Mouse (Mus musculus): ENCODE data around the gene Lrch1. TPM values are rescaled to one million over a fixed set of nuclear protein-coding genes. Genes with fewer than 3 reads are reported as not detected.

Lrch1 gene
- polyA plus RNA-seq (2014; fragmentation: Nextera tagmentation; extraction: Ambion mirVana): 6.8 and 10.7 TPM in 2 replicates

- H3K9me3 ChIP-seq (replicated peaks; ENCODE audit: control insufficient read depth, low read length): no peaks in the 10 kb centered on the region
- ATAC-seq: peak; percentile 72
- H3K27me3 ChIP-seq (replicated peaks; ENCODE audit: control insufficient read depth, insufficient read depth, low read length): no peaks in the 10 kb centered on the region
- H3K4me1 ChIP-seq (ENCODE audit: control insufficient read depth, insufficient read depth, low read length): peaks cover 6% of the 10 kb centered on the region
- H3K4me2 ChIP-seq (ENCODE audit: low read length): peak within 1 kb of the TSS; percentile 80
- H3K27ac ChIP-seq (ENCODE audit: low read depth, low read length): peak within 1 kb of the TSS; percentile 81
- DNase-seq (ENCODE audit: low spot score): peak; percentile 89
- no peaks in the 10 kb centered on the region for H3K36me3 ChIP-seq (ENCODE audit: control insufficient read depth, insufficient read depth, low read length)
- under 1% methylated on average over 60 of the region's 65 CpGs for WGBS
- H3K9ac ChIP-seq (ENCODE audit: low read length): peak within 1 kb of the TSS; percentile 83
- H3K4me3 ChIP-seq (ENCODE audit: low read depth, low read length): peak within 1 kb of the TSS; percentile 79
Observed at GRCm38 (mm10) chr14:74947376-74948013, at the start of gene Lrch1. TSS of gene Lrch1 (minus strand) at chr14:74947876.

- DNase-seq (ENCODE audit: low spot score) (no peak), ATAC-seq (no peak)
- Histone ChIP-seq H3K36me3 (ENCODE audit: control insufficient read depth, insufficient read depth, low read length) (no peaks in the 10 kb centered on the region), H3K27me3 (replicated peaks; ENCODE audit: control insufficient read depth, insufficient read depth, low read length) (no peaks in the 10 kb centered on the region), H3K4me3 (ENCODE audit: low read depth, low read length) (no peak overlapping the region), H3K27ac (ENCODE audit: low read depth, low read length) (no peak overlapping the region), H3K9me3 (replicated peaks; ENCODE audit: control insufficient read depth, low read length) (no peaks in the 10 kb centered on the region), H3K4me2 (ENCODE audit: low read length) (no peak overlapping the region), H3K9ac (ENCODE audit: low read length) (no peak overlapping the region), H3K4me1 (ENCODE audit: control insufficient read depth, insufficient read depth, low read length) (no peaks in the 10 kb centered on the region)
- WGBS: 97% methylated on average over 2 of the region's 2 CpGs
Observed at GRCm38 (mm10) chr14:74997041-74997440, 49.4 kb upstream of the Lrch1 start.

- Histone ChIP-seq H3K36me3 (ENCODE audit: control insufficient read depth, insufficient read depth, low read length) (no peaks in the 10 kb centered on the region), H3K4me1 (ENCODE audit: control insufficient read depth, insufficient read depth, low read length) (no peaks in the 10 kb centered on the region), H3K9me3 (replicated peaks; ENCODE audit: control insufficient read depth, low read length) (no peaks in the 10 kb centered on the region), H3K4me2 (ENCODE audit: low read length) (no peak overlapping the region), H3K27me3 (replicated peaks; ENCODE audit: control insufficient read depth, insufficient read depth, low read length) (no peaks in the 10 kb centered on the region), H3K27ac (ENCODE audit: low read depth, low read length) (no peak overlapping the region), H3K4me3 (ENCODE audit: low read depth, low read length) (no peak overlapping the region), H3K9ac (ENCODE audit: low read length) (no peak overlapping the region)
- DNase-seq (ENCODE audit: low spot score) (no peak), ATAC-seq (no peak)
- 78% methylated on average over 3 of the region's 3 CpGs for WGBS
Observed at GRCm38 (mm10) chr14:74996556-74996955, 48.9 kb upstream of the Lrch1 start.

GRCm38 (mm10) chr14:74990504-74990903, 42.8 kb upstream of the Lrch1 start:
- no peaks in the 10 kb centered on the region for H3K4me1 ChIP-seq (ENCODE audit: control insufficient read depth, insufficient read depth, low read length)
- H3K4me3 ChIP-seq (ENCODE audit: low read depth, low read length): no peak overlapping the region
- H3K27me3 ChIP-seq (replicated peaks; ENCODE audit: control insufficient read depth, insufficient read depth, low read length): no peaks in the 10 kb centered on the region
- 0% methylated on average over 1 of the region's 1 CpGs for WGBS
- 0 out of 2 replicates have a peak, but pooled peaks have one; percentile 65 for ATAC-seq
- DNase-seq (ENCODE audit: low spot score): peak; percentile 87
- no peak overlapping the region for H3K27ac ChIP-seq (ENCODE audit: low read depth, low read length)
- no peaks in the 10 kb centered on the region for H3K36me3 ChIP-seq (ENCODE audit: control insufficient read depth, insufficient read depth, low read length)
- H3K9ac ChIP-seq (ENCODE audit: low read length): no peak overlapping the region
- H3K9me3 ChIP-seq (replicated peaks; ENCODE audit: control insufficient read depth, low read length): no peaks in the 10 kb centered on the region
- no peak overlapping the region for H3K4me2 ChIP-seq (ENCODE audit: low read length)

- H3K4me2 ChIP-seq (ENCODE audit: low read length): no peak overlapping the region
- H3K4me1 ChIP-seq (ENCODE audit: control insufficient read depth, insufficient read depth, low read length): no peaks in the 10 kb centered on the region
- WGBS: 94% methylated on average over 4 of the region's 4 CpGs
- H3K36me3 ChIP-seq (ENCODE audit: control insufficient read depth, insufficient read depth, low read length): no peaks in the 10 kb centered on the region
- ATAC-seq (no peak), DNase-seq (ENCODE audit: low spot score) (no peak)
- no peaks in the 10 kb centered on the region for H3K9me3 ChIP-seq (replicated peaks; ENCODE audit: control insufficient read depth, low read length)
- H3K27me3 ChIP-seq (replicated peaks; ENCODE audit: control insufficient read depth, insufficient read depth, low read length): no peaks in the 10 kb centered on the region
- H3K4me3 ChIP-seq (ENCODE audit: low read depth, low read length): no peak overlapping the region
- H3K9ac ChIP-seq (ENCODE audit: low read length): no peak overlapping the region
- H3K27ac ChIP-seq (ENCODE audit: low read depth, low read length): no peak overlapping the region
Observed at GRCm38 (mm10) chr14:74989909-74990308, 42.2 kb upstream of the Lrch1 start.

GRCm38 (mm10) chr14:74989322-74989721, 41.6 kb upstream of the Lrch1 start:
- ATAC-seq (no peak), DNase-seq (ENCODE audit: low spot score) (no peak)
- Histone ChIP-seq H3K36me3 (ENCODE audit: control insufficient read depth, insufficient read depth, low read length) (no peaks in the 10 kb centered on the region), H3K27me3 (replicated peaks; ENCODE audit: control insufficient read depth, insufficient read depth, low read length) (no peaks in the 10 kb centered on the region), H3K27ac (ENCODE audit: low read depth, low read length) (no peak overlapping the region), H3K9me3 (replicated peaks; ENCODE audit: control insufficient read depth, low read length) (no peaks in the 10 kb centered on the region), H3K4me1 (ENCODE audit: control insufficient read depth, insufficient read depth, low read length) (no peaks in the 10 kb centered on the region), H3K4me2 (ENCODE audit: low read length) (no peak overlapping the region), H3K9ac (ENCODE audit: low read length) (no peak overlapping the region), H3K4me3 (ENCODE audit: low read depth, low read length) (no peak overlapping the region)
- WGBS: 42% methylated on average over 4 of the region's 4 CpGs

- no peak overlapping the region for H3K27ac ChIP-seq (ENCODE audit: low read depth, low read length)
- H3K4me3 ChIP-seq (ENCODE audit: low read depth, low read length): no peak overlapping the region
- no peaks in the 10 kb centered on the region for H3K4me1 ChIP-seq (ENCODE audit: control insufficient read depth, insufficient read depth, low read length)
- H3K9me3 ChIP-seq (replicated peaks; ENCODE audit: control insufficient read depth, low read length): no peaks in the 10 kb centered on the region
- H3K27me3 ChIP-seq (replicated peaks; ENCODE audit: control insufficient read depth, insufficient read depth, low read length): no peaks in the 10 kb centered on the region
- ATAC-seq (no peak), DNase-seq (ENCODE audit: low spot score) (no peak)
- WGBS: 67% methylated on average over 3 of the region's 3 CpGs
- no peak overlapping the region for H3K4me2 ChIP-seq (ENCODE audit: low read length)
- no peak overlapping the region for H3K9ac ChIP-seq (ENCODE audit: low read length)
- no peaks in the 10 kb centered on the region for H3K36me3 ChIP-seq (ENCODE audit: control insufficient read depth, insufficient read depth, low read length)
Observed at GRCm38 (mm10) chr14:74986527-74986926, 38.9 kb upstream of the Lrch1 start.

- no peak for ATAC-seq
- Histone ChIP-seq H3K9me3 (replicated peaks; ENCODE audit: control insufficient read depth, low read length) (no peaks in the 10 kb centered on the region), H3K36me3 (ENCODE audit: control insufficient read depth, insufficient read depth, low read length) (no peaks in the 10 kb centered on the region), H3K4me3 (ENCODE audit: low read depth, low read length) (no peak overlapping the region), H3K4me1 (ENCODE audit: control insufficient read depth, insufficient read depth, low read length) (no peaks in the 10 kb centered on the region), H3K27ac (ENCODE audit: low read depth, low read length) (no peak overlapping the region), H3K27me3 (replicated peaks; ENCODE audit: control insufficient read depth, insufficient read depth, low read length) (no peaks in the 10 kb centered on the region), H3K4me2 (ENCODE audit: low read length) (no peak overlapping the region), H3K9ac (ENCODE audit: low read length) (no peak overlapping the region)
- 53% methylated on average over 4 of the region's 4 CpGs for WGBS
- DNase-seq (ENCODE audit: low spot score): no peak
Observed at GRCm38 (mm10) chr14:74985658-74986057, 38.0 kb upstream of the Lrch1 start.

- Histone ChIP-seq H3K36me3 (ENCODE audit: control insufficient read depth, insufficient read depth, low read length) (no peaks in the 10 kb centered on the region), H3K4me3 (ENCODE audit: low read depth, low read length) (no peak overlapping the region), H3K4me2 (ENCODE audit: low read length) (no peak overlapping the region), H3K27me3 (replicated peaks; ENCODE audit: control insufficient read depth, insufficient read depth, low read length) (no peaks in the 10 kb centered on the region), H3K9me3 (replicated peaks; ENCODE audit: control insufficient read depth, low read length) (no peaks in the 10 kb centered on the region), H3K4me1 (ENCODE audit: control insufficient read depth, insufficient read depth, low read length) (no peaks in the 10 kb centered on the region), H3K9ac (ENCODE audit: low read length) (no peak overlapping the region), H3K27ac (ENCODE audit: low read depth, low read length) (no peak overlapping the region)
- ATAC-seq (no peak), DNase-seq (ENCODE audit: low spot score) (no peak)
- WGBS: 74% methylated on average over 7 of the region's 7 CpGs
Observed at GRCm38 (mm10) chr14:74984817-74985391, 37.2 kb upstream of the Lrch1 start.
